Mouse (Mus musculus): Measurements from ENCODE around the gene Pimreg.
A peak's percentile ranks its signal among the peaks of the same experiment; 100 is the strongest.

Pimreg gene

GRCm38 (mm10) chr11:72022827-72023226, 19.0 kb upstream of the Pimreg start:
- no peak for TF ChIP-seq GATA4 (IDR thresholded peaks at IDR 0.05; ENCODE audit: insufficient replicate concordance, low read length)

- TF ChIP-seq GATA4 (IDR thresholded peaks at IDR 0.05; ENCODE audit: insufficient replicate concordance, low read length), result peak; percentile 50; the same call in 1 of the 2 replicates
These were observed 18.3 kb upstream of the Pimreg start for GRCm38 (mm10) chr11:72023581-72023980.

- TF ChIP-seq GATA4 (IDR thresholded peaks at IDR 0.05; ENCODE audit: insufficient replicate concordance, low read length), result no peak
These were observed 17.5 kb upstream of the Pimreg start for GRCm38 (mm10) chr11:72024193-72024781.

GRCm38 (mm10) chr11:72025843-72026242, 16.0 kb upstream of the Pimreg start:
- no peak for TF ChIP-seq GATA4 (IDR thresholded peaks at IDR 0.05; ENCODE audit: insufficient replicate concordance, low read length)

GRCm38 (mm10) chr11:72026516-72026915, 15.3 kb upstream of the Pimreg start:
- no peak for TF ChIP-seq GATA4 (IDR thresholded peaks at IDR 0.05; ENCODE audit: insufficient replicate concordance, low read length)

GRCm38 (mm10) chr11:72027836-72028235, 14.0 kb upstream of the Pimreg start:
- no peak for TF ChIP-seq GATA4 (IDR thresholded peaks at IDR 0.05; ENCODE audit: insufficient replicate concordance, low read length)

GRCm38 (mm10) chr11:72029143-72029542, 12.7 kb upstream of the Pimreg start:
- TF ChIP-seq GATA4 (IDR thresholded peaks at IDR 0.05; ENCODE audit: insufficient replicate concordance, low read length), result no peak

- TF ChIP-seq GATA4 (IDR thresholded peaks at IDR 0.05; ENCODE audit: insufficient replicate concordance, low read length), result no peak
These were observed 10.5 kb upstream of the Pimreg start for GRCm38 (mm10) chr11:72031353-72031752.

GRCm38 (mm10) chr11:72032091-72032490, 9.7 kb upstream of the Pimreg start:
- TF ChIP-seq GATA4 (IDR thresholded peaks at IDR 0.05; ENCODE audit: insufficient replicate concordance, low read length), result no peak

- TF ChIP-seq GATA4 (IDR thresholded peaks at IDR 0.05; ENCODE audit: insufficient replicate concordance, low read length), result no peak
These were observed 9.2 kb upstream of the Pimreg start for GRCm38 (mm10) chr11:72032589-72032988.

- no peak for TF ChIP-seq GATA4 (IDR thresholded peaks at IDR 0.05; ENCODE audit: insufficient replicate concordance, low read length)
These were observed 4.4 kb upstream of the Pimreg start, which contains the start of gene Aipl1 for GRCm38 (mm10) chr11:72037409-72037808. Gene Aipl1, minus strand, starts transcription at chr11:72037509.

GRCm38 (mm10) chr11:72037996-72038395, 3.8 kb upstream of the Pimreg start:
- no peak for TF ChIP-seq GATA4 (IDR thresholded peaks at IDR 0.05; ENCODE audit: insufficient replicate concordance, low read length)

- no peak for TF ChIP-seq GATA4 (IDR thresholded peaks at IDR 0.05; ENCODE audit: insufficient replicate concordance, low read length)
These were observed 2.0 kb upstream of the Pimreg start for GRCm38 (mm10) chr11:72039599-72040386.

- TF ChIP-seq GATA4 (IDR thresholded peaks at IDR 0.05; ENCODE audit: insufficient replicate concordance, low read length), result no peak
These were observed 503 bp upstream of the Pimreg start for GRCm38 (mm10) chr11:72041290-72041767.

GRCm38 (mm10) chr11:72042631-72043030, 799 bp downstream of the Pimreg start:
- TF ChIP-seq GATA4 (IDR thresholded peaks at IDR 0.05; ENCODE audit: insufficient replicate concordance, low read length), result no peak

- TF ChIP-seq GATA4 (IDR thresholded peaks at IDR 0.05; ENCODE audit: insufficient replicate concordance, low read length), result no peak
These were observed 2.4 kb downstream of the Pimreg start for GRCm38 (mm10) chr11:72044231-72044630.

All from liver, adult (tissue).